Mouse (Mus musculus) kidney, postnatal 36 days (tissue): ENCODE measurements around the gene Pip4k2b.
"Not testable (repeated sequence)": the region's sequence is repeated elsewhere in the genome, so short reads cannot be mapped to it uniquely, and the experiment has no call there.

Experiments
- DNase-seq, 2 experiments: peaks; one replicate each; pipeline ENCODE4 v3.0.0; 2021 to 2022; ENCODE audit warnings: mixed read lengths in 2 of 2

Pip4k2b gene

DNA sequence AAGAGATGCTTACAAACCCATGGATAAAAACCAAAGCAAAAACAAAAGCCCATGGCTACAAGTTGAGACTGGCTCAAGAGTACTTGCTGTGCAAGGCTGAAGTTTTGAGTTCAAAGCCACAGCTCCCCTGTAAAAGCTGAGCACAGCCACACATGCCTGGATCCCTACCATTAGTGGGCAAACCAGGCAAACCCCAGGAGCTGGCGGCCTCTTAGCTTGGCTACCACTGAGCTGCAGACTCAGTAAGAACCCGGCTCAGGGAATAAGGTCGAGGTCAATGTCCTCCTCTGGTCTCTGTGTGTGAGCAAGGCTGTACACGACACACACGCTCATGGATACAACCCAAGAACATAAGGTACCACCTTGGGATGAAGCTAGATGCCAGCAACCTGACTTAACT, 4.0 kb upstream of the Pip4k2b start:
- no peak for DNase-seq

DNA sequence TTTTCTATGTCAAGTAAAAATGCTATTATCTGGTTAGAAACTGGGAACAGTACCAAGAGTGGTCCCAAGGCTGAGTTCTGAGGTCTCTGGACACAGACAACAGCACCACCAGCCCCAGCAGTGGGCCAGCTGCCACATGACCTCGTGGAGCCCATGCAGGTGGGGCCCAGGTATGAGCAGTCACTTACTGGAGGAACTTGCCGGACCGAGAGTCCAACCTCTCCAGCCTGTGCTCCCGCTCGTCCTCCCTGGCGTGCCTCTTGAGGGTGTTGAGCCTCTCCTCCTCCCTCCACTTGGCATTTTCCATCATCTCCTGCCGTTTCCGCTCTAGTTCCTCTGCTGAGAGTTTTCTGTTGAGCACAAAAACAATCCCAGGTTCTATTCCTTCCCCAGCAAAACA, 3.3 kb upstream of the Pip4k2b start:
- no peak for DNase-seq

DNA sequence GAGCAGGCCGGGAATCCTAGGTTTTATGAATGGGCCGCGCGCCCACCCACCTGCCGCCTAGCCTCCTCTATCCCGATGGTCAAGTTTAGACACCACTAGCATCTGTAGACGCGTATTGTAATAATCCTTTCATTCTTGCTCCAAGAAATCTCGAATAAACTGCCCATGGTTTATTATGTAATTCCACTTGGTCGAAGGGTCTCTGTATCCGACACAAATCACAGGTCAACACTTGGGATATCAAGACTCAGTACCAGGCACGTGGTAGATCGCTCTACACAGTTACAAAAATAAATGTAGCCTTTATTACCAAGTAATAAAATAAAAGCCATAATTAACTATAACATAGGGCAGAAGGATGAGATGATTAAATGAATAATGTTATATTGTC, 822 bp upstream of the Pip4k2b start:
- DNase-seq: no peak

DNA sequence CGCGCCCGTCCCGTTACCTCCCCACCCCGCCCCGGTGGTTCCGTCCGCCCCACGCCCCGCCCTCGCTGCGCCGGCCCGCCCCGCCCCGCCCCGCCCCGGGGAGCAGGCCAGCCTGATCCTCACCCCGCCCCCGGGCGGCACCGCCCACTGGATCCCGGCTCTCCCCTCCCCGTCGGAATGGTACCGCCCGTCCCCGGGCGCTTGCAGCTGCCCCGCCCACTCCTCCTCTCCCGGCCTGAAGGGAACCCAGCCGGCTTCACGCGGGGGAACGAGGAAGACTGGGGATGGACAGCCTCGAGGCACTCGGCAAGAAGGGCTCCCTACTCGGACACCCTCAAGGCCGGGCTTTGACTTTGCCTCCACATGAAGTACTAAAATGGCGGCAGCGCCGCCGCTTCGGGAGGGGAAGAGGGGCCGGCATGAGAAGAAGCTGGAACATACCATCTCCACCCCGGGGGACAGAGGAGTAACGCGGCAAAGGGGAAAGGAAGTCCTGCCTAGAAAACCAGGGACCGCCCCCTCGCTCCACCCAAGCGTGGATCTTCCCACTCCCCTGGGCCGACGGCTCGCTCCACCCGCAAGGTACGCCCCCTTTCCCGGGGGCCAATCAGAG, 320 bp upstream of the Pip4k2b start:
- DNase-seq: peak; percentile 100

DNA sequence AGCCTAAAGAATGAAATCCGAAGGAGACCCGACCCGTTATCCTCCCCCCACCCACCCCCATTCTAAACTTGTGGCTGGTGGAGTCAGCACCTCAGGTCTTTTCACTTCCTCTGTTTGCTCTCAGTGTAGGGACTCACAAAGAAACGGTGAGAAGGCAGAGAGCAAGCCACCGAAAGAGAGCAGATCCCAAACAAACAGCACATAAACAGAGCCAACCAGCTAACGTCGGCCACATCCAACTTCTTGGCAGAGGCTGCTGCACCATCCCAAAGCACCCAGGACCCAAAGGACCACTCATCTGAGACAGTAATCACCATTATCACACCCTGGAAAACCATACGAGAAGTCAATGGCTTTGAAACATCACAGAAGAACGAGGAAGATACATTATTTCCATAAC, 1.1 kb downstream of the Pip4k2b start:
- DNase-seq: no peak

DNA sequence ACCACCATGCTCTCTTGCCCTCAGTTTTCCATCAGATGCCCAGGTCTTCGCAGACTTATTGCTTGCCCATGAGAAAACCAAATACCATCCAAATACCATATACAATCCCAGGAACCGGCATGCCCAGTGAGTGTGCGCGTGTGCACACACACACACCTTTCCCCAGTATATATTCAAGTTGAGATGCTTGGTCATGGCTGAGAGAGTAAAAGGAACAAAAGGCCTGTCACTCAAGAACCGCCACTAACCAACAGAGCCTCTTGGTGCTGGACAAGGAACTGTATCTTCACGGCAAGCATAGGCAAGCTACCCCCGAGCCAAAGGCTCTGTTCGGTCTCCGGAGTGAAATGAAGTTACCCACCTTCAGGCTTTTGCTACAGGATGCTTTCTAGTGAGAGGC, 1.9 kb downstream of the Pip4k2b start:
- no peak for DNase-seq

DNA sequence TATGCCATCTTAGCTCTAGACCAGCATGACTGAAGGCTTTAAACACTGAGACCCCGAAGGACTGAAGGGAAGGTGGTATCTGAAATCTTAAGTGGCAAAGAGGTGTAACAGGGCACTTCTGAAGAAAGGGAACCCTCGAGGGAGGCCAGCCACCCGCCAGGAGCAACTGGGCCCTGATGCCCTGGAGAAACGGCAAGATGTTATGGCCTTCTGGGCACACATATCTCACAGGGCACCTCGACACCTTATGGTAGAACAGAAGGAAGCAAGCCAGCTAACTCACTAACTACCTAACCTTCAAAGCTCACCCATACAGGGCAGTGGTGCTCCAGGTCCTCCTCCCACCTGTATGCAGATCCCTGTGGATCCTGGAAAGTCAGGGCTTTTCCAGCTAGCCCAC, 2.3 kb downstream of the Pip4k2b start:
- DNase-seq: no peak

DNA sequence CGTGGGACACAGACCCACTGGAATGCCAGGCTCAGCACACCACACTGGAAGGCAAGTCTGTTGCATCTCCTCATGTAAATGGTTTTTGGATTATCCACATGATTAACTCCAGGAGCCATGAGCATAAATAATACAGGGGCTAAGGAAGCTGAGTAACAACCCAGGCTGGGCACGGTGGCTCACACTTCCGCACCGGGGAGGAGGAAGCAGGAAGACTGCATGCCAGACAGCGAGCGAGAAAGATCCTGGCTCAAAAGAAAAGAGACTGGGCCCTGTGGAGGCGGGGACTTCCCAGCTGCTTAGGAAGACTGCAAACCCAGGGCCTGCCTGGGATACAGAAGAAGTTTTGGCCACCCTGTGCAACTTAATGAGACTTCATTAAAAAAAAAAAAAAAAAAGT, 4.3 kb downstream of the Pip4k2b start:
- peak; percentile 55 to 67 for DNase-seq

DNA sequence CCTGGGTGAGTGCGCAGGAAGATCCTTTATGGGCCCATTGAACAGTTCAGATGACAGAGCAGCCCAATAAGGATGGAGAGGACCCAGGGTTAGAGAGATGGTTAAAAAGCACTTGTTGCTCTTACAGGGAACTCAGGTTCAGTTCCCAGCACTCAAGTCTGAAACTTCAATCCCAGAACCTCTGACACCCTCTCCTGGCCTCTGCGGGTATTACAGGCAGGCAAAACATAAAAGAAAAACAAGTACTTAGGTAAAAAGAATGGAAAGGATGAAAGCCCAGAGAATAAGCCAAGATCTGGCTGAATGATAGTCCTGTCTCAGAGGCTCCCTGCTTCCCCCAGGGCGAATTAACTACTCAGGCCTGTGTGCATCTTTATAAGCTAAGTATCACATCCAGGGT, 5.3 kb downstream of the Pip4k2b start:
- DNase-seq: no peak

DNA sequence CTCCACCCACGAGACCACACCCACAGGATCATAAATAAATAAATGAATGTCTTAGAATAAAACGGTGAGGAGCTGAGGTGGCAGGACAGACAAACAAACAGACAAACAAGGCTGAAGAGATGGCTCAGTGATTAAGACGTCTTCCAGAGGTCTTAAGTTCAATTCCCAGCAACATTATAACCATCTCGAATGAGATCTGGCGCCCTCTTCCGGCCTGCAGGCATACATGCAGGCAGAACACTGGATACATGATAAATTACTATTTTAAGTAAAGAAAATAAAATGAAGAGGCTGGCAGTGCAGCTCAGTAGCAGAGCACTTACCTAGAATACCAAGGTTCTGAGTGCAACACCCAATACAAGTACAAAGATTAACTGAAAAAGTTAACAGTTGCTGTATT, 5.8 kb downstream of the Pip4k2b start:
- DNase-seq: peak in 1 of 2 experiments; percentile 44

DNA sequence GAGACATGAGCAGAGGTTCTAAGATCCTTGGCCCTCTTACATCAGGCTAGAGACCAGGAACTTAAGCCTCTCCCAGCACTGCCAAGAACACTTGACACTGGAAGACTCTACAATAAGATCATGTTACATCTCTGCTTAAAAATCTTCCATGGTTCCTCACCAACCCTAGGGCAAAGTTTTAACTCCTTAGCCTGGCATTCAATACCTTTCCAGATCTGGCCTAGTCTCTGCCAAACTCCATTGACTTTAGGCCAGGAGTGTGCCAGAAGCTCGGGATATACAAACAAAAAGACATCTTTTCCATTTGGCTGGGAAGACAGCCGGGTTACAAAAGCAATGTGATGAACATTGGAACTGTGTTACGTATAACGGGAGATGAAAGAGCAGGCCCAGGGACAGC, 6.9 kb downstream of the Pip4k2b start:
- no peak for DNase-seq

DNA sequence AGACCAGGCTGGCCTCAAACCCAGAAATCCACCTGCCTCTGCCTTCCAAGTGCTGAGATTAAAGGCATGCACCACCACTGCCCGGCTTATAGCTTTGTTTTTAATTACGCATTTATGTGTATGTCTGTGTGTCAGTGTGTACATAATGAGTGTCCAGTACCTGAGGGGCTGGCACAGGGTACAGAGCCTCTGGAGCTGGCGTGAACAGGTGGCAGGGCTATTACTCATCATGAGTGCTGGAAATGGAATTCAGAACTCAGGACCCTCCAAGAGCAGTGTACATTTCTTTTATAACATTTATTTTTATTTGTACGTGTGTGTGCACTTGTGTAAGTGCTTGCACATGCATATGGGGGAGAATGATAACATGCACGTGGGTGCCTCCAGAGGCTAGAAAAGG, 7.9 kb downstream of the Pip4k2b start:
- no peak for DNase-seq

DNA sequence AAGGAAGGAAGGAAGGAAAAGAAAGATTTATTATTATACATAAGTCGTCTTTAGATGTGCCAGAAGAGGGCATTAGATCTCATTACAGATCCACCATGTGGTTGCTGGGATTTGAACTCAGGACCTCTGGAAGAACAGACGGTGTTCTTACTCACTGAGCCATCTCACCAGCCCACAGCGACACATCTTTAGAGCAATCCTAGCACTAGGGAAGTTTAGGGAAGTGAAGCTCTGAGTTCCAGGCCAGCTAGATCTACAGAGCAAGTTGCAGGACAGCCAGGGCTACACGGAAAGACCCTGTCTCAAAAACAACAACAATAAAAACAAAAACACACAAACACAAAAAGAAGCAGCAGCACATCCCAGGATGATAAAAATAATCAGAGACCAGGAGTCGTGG, 9.7 kb downstream of the Pip4k2b start:
- DNase-seq: not testable (repeated sequence)

DNA sequence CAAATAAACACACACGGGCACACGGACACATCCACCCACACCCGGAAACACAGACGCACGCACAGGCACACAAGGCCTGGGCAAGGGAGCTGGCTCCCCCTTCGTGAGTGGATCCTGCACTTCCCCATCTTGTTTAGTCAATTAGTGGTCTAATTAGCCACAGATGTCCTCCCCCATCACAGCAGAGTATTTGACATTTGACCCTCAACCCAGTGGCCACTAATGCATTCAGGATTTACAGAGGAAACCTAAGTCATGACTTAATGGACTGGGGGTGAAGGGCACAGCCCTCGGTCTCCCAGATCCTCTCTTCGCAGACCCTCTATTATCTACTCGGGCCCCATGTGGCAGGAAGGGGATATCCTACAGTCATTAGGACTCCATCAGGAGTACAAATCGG, 10.8 kb downstream of the Pip4k2b start:
- no peak for DNase-seq

DNA sequence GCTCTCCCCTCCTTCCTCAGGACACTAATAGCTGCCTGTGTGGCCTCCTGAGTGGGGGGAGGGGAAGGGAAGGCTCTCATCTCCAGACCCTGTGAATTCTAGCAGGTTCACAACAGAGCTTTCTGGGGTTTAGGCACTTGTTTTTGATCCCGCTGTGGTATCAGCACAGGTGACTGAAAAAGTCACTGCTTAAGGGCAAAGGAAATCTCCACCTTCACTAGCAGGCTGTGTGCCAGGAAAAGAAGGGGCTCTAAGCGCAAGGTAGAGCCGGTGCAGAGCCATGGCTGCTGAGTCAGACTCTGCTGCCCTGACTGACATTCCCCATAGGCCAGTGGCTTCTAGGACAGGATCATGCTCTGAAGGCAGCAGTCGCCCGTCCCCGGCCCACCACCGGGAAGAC, 15.8 kb downstream of the Pip4k2b start:
- no peak for DNase-seq

DNA sequence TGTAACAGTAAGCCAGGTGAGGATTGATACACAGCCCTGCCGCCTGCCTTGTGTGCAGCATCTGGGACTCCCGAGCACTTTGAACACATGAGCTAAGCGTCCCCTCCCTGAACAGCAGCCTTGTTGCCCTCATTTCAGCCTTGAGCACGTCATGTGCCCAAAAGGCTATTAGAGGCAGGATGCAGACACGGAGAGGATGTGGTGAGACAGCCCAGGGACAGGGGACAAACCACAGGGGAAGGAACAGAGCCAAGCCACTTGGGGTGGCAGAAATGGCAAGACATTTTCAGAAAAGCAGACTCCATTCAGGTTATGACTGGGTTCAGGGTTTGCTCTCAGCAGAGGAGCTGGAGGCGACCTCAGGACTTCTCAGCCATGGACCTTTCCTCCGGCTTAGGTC, 16.2 kb downstream of the Pip4k2b start:
- DNase-seq: peak in 1 of 2 experiments; percentile 32

DNA sequence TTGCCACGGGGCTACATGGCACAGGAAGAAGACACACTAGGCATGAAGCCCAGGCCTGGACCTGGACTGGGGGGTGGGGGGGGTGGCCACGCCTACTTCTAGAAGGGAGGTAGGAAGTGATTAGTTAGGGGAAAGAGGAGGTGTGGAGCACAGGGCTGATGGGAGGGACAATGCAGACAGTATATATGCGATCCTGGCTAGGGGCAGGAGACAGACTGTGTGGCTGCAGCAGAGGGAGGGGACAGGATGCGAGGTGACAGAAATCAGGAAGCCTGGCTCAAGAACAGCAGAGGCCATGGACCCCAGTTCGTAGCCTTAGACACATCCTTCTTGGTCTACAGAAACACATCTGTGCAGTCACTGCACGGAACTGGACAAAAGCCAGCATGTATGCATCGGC, 20.8 kb downstream of the Pip4k2b start:
- DNase-seq: peak in 1 of 2 experiments; percentile 13

DNA sequence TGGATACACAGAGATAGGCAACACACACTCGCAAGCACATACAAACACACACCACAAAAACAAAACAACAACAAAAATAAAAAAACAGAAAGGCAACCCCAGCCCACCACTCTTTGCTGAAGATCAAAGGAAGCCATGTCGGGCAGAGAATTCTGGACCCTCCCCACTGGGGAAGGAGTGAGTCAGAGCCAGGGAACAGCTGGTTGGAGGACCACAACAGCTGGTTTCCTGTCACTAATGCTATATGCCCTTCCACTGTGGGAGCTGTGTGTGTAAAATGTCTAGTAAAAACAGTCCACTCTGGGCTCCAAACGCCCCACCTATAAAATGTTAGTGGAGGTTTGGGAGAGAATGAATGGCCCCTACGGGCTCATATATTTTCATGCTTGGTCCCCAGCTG, 23.2 kb downstream of the Pip4k2b start:
- DNase-seq: no peak

DNA sequence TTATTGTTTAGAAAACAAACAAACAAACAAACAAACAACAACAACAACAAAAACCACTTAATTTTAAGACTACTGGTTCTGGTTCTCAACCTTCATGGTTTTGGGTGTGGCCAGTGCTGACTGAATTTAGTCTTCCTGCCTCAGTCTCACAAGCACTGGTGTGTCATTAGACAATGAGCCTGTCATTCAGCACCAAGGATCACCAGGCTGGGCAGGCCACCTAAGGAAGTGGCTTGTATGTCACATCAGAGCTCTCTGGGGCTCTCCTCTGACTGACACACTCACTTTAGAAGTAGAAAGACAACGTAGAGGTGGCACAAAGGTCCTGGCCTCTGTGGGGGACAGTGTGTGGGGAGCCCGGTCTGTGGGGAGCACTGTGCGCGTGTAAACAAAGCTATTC, 25.5 kb downstream of the Pip4k2b start:
- no peak for DNase-seq

DNA sequence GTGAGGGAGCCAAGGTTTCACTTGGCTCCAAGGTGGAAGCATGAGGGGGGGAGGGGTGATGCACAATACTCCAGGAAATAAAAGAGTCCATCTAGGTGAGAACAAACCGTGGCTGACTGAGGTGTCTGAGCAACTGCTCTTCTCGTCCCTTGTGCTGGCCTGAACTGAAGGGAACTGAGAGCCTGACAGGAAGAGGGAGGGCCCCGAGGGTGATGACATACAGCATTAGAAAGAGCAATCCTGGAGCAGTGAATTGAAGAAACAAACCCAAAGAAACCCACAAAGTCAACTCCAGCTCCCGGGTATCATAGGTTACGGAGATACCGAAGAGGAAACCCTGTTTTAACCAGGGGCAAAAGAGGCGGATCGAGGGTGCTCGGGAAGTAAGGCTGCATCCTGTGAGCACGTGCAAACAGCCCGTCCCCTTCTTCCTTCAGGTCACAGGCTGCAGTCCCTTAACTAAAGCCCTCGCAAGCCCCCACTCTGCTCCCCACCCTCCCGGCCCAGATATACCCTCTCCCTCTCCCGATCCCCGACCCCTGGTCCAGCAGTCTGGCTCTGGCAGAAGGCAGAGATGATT, 26.1 kb downstream of the Pip4k2b start:
- peak in 1 of 2 experiments; percentile 25 for DNase-seq

DNA sequence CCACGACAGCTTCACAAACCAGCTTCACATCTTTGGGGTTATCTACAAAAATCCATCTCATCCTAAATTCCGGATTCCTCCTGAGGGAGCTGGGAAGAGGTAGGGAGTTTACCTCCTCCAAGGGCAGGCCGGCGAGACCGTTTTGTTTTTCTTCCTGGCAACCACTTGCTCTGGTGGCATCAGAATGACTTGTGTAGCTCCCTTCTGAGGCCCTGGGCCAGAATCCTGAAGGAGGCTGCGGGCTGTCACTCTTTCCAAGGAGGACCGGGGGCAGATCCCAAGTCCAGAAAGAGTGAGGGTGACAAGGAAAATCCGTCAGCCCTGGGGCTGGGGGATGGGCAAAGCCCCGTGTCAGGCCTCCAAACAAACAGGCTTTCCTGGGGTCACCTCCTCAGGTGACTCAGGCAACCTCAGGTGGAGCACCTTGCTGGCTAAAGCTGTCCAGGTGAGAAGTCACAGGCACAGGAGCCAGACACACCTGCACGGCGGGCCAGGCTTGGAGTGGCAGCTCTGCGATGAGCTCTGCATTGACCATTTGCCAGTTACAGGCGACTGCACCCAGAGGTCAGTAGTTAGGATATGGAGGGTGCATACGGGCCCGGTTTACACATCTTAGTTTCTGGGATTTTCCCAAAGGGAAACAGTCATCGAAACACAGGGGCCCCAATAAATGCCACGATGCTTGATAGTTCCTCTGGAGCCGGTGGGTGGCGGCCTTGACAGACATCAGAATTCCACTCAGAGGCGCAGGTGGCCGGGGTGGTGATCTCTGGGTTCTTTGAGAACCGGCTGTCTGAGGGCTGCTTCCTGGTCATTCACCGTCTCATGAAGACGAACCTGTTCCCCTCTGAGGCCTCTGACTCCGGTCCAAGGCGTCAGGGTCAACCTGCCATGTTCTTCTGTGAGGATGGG, 26.9 kb downstream of the Pip4k2b start:
- no peak for DNase-seq

DNA sequence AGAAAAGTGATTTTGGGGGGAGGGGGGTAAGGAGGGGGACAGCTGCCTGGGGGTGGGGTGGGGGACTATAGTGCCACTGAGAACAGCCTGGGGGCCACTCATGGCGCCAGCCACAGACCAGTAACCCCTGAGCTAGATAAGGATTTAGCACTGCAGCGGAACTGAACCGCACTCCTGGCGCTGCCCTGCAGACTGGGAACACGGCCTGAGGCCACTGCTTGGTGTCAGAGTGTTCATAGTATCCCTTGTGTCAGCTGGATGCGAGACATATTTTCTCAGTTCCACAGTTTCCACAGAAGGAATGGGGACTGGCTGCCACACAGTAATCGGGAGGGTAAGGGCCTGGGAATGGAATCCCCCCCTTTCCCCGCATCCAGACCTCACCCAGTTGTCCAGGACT, 28.5 kb downstream of the Pip4k2b start:
- no peak for DNase-seq

DNA sequence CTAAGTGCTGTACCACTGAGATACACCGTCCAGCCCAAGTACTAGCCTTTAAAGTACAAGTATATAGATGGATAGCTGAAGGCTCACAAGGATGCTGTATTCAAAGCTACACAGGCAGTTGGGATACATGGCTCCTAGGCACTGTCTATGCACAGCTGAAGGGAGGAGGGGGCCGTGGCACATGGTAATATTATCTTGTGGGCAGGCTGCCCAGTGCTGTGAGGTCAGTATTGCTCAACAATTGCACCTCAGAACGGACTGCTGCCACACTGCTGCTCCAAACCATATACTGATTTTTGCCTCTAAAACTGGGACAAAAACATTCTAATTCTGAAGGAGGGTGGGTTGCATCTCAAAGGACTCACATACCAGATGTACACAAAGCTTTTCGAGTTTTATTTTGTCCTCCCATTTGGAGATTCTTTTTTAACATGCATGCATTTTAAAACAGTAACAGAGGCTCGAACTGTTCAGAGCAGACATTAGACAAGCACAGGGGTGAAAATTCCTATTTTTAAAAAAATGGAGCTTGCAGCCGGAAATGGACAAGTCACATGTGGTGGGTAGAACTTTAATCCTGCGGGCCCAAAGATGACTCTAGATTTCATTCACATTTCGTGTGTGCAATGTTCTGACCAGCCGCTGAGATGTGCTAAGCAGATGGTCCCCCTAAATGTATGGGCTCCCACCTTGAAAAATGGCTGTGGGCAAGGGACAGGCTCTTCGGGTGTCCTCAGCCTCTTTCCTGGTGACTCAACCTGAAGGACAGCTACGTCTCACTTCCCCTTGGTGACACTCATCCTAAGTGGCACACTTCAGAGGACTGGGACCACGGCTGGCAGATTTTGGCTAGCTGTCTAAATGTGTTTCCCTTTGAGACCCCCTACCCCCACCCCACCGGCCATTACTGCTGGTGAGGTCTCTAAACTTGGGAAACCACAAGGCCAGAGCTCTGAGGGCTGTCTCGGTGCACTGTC, 29.4 kb downstream of the Pip4k2b start:
- DNase-seq: no peak
